Mouse (Mus musculus) retina, embryonic 14.5 days (tissue): ENCODE results near the gene Zfp146.
A peak's percentile ranks its signal among the peaks of the same experiment; 100 is the strongest.
"Not testable (repeated sequence)": the region's sequence is repeated elsewhere in the genome, so short reads cannot be mapped to it uniquely, and the experiment has no call there.

ENCODE experiments used
- DNase-seq: peaks from one replicate; pipeline ENCODE4 v3.0.0-alpha.2; 2015; ENCODE audit warnings: low spot score

Zfp146 gene

GRCm38 (mm10) chr7:30189116-30189491 is 19.6 kb upstream of the Zfp146 start:
- DNase-seq: no peak

- no peak for DNase-seq
These were observed 19.0 kb upstream of the Zfp146 start for GRCm38 (mm10) chr7:30188344-30189115.

- no peak for DNase-seq
These were observed 15.2 kb upstream of the Zfp146 start for GRCm38 (mm10) chr7:30184641-30185348.

GRCm38 (mm10) chr7:30183879-30184289 is 14.3 kb upstream of the Zfp146 start, which contains the start of gene Cox7a1:
Gene Cox7a1 (plus strand): TSS chr7:30184144.
- peak; percentile 89 for DNase-seq

- DNase-seq: not testable (repeated sequence)
These were observed 13.6 kb upstream of the Zfp146 start for GRCm38 (mm10) chr7:30183189-30183588.

GRCm38 (mm10) chr7:30181929-30182328 is 12.4 kb upstream of the Zfp146 start:
- DNase-seq: not testable (repeated sequence)

- peak; percentile 88 for DNase-seq
These were observed 11.8 kb upstream of the Zfp146 start for GRCm38 (mm10) chr7:30181308-30181707.

- no peak for DNase-seq
These were observed 8.7 kb upstream of the Zfp146 start for GRCm38 (mm10) chr7:30178256-30178655.

- no peak for DNase-seq
These were observed 6.9 kb upstream of the Zfp146 start for GRCm38 (mm10) chr7:30176474-30176873.

GRCm38 (mm10) chr7:30170283-30170951 is 867 bp upstream of the Zfp146 start:
- no peak for DNase-seq

GRCm38 (mm10) chr7:30168914-30169582 is 502 bp downstream of the Zfp146 start:
- DNase-seq: no peak

- DNase-seq: no peak
These were observed 4.8 kb downstream of the Zfp146 start for GRCm38 (mm10) chr7:30164745-30165144.

GRCm38 (mm10) chr7:30163113-30163512 is 6.4 kb downstream of the Zfp146 start:
- DNase-seq: no peak

- DNase-seq: no peak
These were observed 14.0 kb downstream of the Zfp146 start for GRCm38 (mm10) chr7:30155507-30155906.

GRCm38 (mm10) chr7:30154040-30154439 is 15.5 kb downstream of the Zfp146 start:
- DNase-seq: no peak

GRCm38 (mm10) chr7:30147011-30147410 is 22.5 kb downstream of the Zfp146 start:
- DNase-seq: no peak

- DNase-seq: peak; percentile 90
These were observed 25.9 kb downstream of the Zfp146 start for GRCm38 (mm10) chr7:30143555-30144209.

- no peak for DNase-seq
These were observed 26.4 kb downstream of the Zfp146 start for GRCm38 (mm10) chr7:30143170-30143554.

GRCm38 (mm10) chr7:30136826-30137225 is 32.7 kb downstream of the Zfp146 start:
- no peak for DNase-seq

- DNase-seq: no peak
These were observed 37.2 kb downstream of the Zfp146 start for GRCm38 (mm10) chr7:30132396-30132795.

GRCm38 (mm10) chr7:30129900-30130299 is 39.6 kb downstream of the Zfp146 start:
- DNase-seq: no peak

GRCm38 (mm10) chr7:30122188-30122530 is 47.4 kb downstream of the Zfp146 start:
- DNase-seq: no peak
